Mouse (Mus musculus) c-Kit-positive CD71-negative TER-119-negative erythroid progenitor cells, embryonic 14.5 days (primary cell): Measurements from ENCODE around the gene Dlgap5.

Experiments
- DNase-seq: peaks from one replicate; pipeline ENCODE4 v3.0.0-alpha.2; 2013; ENCODE audit warnings: low read depth

Gene Dlgap5

DNA sequence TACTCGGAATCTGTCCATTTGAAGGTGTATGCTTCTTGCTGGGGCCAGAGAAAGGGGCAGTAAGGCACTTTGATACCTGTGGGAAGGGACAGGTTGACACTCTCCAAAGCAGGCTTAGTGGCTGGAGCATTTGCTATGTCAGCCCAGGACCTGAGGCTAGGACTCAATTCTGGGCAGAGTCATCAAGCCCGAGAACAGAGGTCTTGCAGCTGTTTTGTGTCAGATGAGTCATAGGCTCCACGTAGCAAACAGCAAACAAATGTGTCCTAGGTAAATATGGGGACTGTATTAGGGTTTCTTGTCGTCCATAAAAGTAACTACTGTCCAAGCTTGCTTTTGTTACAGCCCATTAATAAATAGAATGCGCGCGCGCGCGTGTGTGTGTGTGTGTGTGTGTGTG is 65.9 kb downstream of the Dlgap5 start:
- DNase-seq: no peak

DNA sequence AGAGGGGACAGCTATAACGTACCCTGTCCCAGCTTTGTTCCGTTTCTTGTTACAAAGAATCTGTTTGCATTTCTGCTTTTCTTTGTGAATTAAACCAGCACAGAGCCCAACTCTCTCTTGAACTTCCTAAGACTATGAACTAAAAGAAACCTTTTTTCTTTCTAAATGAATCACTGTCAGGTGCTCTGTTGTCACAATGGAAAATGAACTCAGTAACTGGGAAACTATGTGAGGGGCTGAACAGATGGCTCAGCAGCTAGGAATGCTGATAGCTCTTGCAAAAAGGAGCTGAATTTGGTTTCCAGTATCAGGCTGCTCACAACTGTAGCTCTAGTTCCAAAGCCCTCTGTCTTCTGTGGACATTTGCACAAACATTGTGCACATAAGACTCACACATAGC is 67.2 kb downstream of the Dlgap5 start:
- no peak for DNase-seq

DNA sequence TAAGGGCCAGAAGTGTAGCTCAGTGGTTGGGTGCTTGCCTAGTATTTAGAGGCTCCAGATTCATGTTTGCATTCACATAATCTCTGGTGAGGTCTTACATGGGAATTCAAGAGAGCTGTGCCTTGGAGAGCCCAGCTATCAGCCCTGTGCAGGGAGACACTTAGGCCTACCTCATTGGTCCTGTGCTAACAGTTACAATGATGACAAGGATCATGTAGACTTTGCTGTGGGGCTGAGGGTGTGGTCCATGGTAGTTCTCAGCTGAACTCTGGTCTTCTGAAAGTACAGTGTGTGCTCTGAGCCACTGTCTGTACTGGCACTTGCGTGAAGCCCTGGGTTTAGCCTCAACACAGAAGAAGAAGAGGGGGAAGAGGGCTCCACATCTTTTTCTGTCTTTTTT is 71.5 kb downstream of the Dlgap5 start:
- no peak for DNase-seq

DNA sequence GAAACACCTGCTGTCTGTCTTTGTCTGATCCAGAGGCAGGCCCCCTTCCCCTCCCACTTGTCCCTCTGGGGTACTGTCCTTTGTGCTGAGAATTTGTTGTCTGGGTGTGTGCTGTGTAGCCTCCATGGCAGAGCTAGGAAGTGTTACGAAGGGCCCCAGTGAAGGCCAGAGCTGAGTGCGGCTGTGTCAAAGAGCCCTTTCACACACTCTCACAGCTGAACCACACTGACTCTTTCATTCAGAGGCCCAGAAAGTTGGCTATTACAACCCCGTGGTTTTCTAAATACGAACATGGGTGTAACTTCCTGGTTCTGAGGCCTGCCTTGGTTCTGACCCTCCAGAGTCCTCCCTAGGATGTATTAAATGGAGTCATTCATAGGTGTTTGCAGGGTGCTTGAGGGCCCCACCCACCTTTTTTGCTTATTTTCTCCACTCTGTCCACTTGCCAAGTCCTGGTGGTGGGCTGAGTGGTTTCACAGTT is 76.4 kb downstream of the Dlgap5 start:
- no peak for DNase-seq

DNA sequence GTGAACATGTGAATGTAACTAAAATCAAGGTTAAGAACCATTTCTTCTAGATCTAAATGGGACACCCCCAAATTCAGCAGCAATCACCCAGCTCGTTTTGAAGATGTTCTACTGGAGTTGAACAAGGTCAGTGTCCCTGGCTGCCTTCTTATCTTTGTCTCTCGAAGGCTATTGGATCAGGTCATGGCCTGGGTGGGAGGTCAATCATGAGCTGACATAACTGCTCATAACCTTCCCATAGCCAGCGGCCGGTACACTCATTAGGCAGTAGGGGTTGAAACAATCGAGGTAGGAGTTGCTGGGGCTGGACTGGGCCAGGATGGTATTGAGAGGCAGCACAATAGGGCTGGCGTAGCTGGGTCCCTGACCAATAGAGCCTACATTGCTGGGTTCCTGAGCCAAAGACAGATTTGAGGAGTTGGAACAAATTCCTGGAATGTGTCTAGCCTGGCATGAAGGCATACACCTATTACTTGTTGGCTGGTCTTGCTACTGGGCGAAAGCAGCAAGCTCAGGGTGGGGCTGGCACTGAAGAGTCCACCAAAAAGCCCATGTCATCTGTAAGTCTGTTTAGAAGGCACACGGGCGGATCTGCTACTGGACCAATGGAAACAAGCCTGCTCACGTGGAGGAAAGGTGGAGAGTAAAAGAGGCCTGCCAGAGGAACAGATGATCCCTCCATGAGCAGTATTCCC is 77.8 kb downstream of the Dlgap5 start:
- no peak for DNase-seq
